Mouse (Mus musculus) heart, postnatal 0 days (tissue): Measurements from ENCODE around the gene Atp5f1. TPM values are rescaled to one million over a fixed set of nuclear protein-coding genes. Genes with fewer than 3 reads are reported as not detected.

Source experiments
- ATAC-seq: fragments of 200-750 bp; cut with Nextera tagmentation; 2 replicates; pipeline ENCODE4 v1.8.0; 2017; ENCODE audit warnings: low read depth, moderate number of reproducible peaks, moderate library complexity; ENCODE audit not compliant: insufficient read depth
- DNase-seq: peaks from one replicate; pipeline ENCODE4 v3.0.0-alpha.2; 2016; ENCODE audit warnings: low spot score
- H3K27ac ChIP-seq: fragments of 300-500 bp; sonication (generic); 2 replicates; pipeline ENCODE4 v1.5.1; 2014; ENCODE audit warnings: low read depth, mild to moderate bottlenecking
- H3K27me3 ChIP-seq: fragments of 300-500 bp; sonication (generic); 2 replicates; pipeline ENCODE4 v1.6.1; 2014; ENCODE audit warnings: low read length, mixed read lengths; ENCODE audit not compliant: control insufficient read depth, insufficient read depth
- H3K36me3 ChIP-seq: fragments of 300-500 bp; sonication (generic); replicated peaks from 2 replicates; pipeline ENCODE4 v1.6.1; 2014; ENCODE audit warnings: low read length, mixed read lengths; ENCODE audit not compliant: control insufficient read depth, insufficient read depth
- H3K4me1 ChIP-seq: fragments of 300-500 bp; sonication (generic); 2 replicates; pipeline ENCODE4 v1.6.1; 2014; ENCODE audit warnings: antibody characterized with exemption; ENCODE audit not compliant: control insufficient read depth, insufficient read depth
- H3K4me2 ChIP-seq: fragments of 300-500 bp; sonication (generic); 2 replicates; pipeline ENCODE4 v1.6.1; 2014; ENCODE audit warnings: low read depth, mild to moderate bottlenecking, low read length, moderate library complexity
- H3K4me3 ChIP-seq: fragments of 300-500 bp; sonication (generic); 2 replicates; pipeline ENCODE4 v1.5.1; 2014; ENCODE audit warnings: low read depth, low read length
- H3K9ac ChIP-seq: fragments of 300-500 bp; sonication (generic); replicated peaks from 2 replicates; pipeline ENCODE4 v1.6.1; 2014; ENCODE audit warnings: low read depth, low read length, mixed read lengths
- H3K9me3 ChIP-seq: fragments of 300-500 bp; sonication (generic); replicated peaks from 2 replicates; pipeline ENCODE4 v1.6.1; 2016; ENCODE audit warnings: low read length; ENCODE audit not compliant: control insufficient read depth
- CTCF ChIP-seq: IDR thresholded peaks from 2 replicates; pipeline ENCODE4 v1.5.1; 2016; ENCODE audit warnings: antibody characterized with exemption, control low read depth, low read depth
- EP300 ChIP-seq: IDR thresholded peaks from 2 replicates; pipeline ENCODE4 v1.6.1; 2016; ENCODE audit warnings: antibody characterized with exemption, low read depth
- WGBS: fragments of 180-500 bp; shearing (Covaris S2); extraction: QIAGEN DNeasy Blood & Tissue Kit; methylation state at CpG from one replicate; pipeline ENCODE4 v1.1.7; 2014; 5-methylcytosine and 5-hydroxymethylcytosine counted together
- polyA plus RNA-seq: library from polyadenylated mRNA; unstranded; fragments of >200 nt; fragmentation: Nextera tagmentation; extraction: Ambion mirVana; gene quantifications from 2 replicates; pipeline ENCODE4 v1.2.1, GENCODE M21; 2015
- total RNA-seq: library from RNA; depleted of rRNA; stranded (reverse); fragments of >200 nt; gene quantifications from 2 replicates; pipeline ENCODE4 v1.2.3, GENCODE M21; 2014; ENCODE audit warnings: low replicate concordance

Atp5f1 gene
- total and polyA plus RNA-seq, 2 experiments from 2014 or later: 751 to 1,577 TPM

DNA sequence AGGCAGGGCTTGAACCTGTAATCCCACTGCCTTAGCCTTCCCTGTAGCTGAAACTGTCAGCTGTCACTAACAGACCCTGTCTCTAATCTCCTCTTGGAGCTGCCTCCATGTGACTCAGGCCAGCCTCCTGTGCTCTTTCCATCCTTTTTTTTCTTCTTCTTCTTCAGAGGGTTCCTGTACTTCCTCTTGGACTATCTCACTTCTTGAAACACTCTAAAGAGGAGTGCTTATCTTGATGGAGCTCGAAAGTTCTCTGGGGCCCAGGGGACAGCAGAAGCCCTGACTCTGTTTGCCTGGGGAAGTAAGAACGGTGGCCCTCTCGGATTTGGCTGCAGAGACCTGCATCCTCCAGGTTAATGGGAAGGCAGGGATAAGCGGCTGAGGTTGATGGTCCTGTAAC, 55.7 kb downstream of the Atp5f1 start:
- H3K4me1 ChIP-seq: 0 out of 2 replicates have a peak, but pooled peaks cover 4% of the 10 kb centered on the region
- H3K27me3 ChIP-seq: 0 out of 2 replicates have a peak, but pooled peaks cover 3% of the 10 kb centered on the region
- DNase-seq (no peak), ATAC-seq (no peak)
- no peak overlapping the region for H3K4me2 ChIP-seq
- H3K9ac ChIP-seq: no peak overlapping the region
- no peak for TF ChIP-seq EP300
- TF ChIP-seq CTCF: no peak
- H3K27ac ChIP-seq: no peak overlapping the region
- H3K4me3 ChIP-seq: no peak overlapping the region
- no peaks in the 10 kb centered on the region for H3K9me3 ChIP-seq
- no peaks in the 10 kb centered on the region for H3K36me3 ChIP-seq
- WGBS: 36% methylated on average over 4 of the region's 4 CpGs

DNA sequence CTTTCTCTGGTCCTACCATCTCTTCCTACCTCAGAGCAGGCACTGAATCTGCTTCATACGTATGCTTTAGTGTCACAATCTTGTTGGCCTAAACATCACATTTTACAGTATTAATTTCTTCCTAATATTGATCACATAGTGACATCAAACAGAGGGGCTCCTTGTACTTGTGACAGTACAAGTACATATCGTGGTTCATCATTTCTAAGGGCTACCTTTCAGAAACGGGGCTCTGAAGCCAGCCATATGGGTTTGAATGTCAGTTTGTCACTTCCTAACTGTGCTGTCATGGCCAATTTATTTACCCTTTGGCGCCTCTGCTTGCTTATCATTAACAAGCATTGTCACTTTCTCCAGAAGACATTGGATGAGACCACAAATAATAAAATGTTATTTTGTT, 58.4 kb downstream of the Atp5f1 start:
- Histone ChIP-seq H3K27ac (no peak overlapping the region), H3K36me3 (no peaks in the 10 kb centered on the region), H3K9ac (no peak overlapping the region), H3K27me3 (0 out of 2 replicates have a peak, but pooled peaks cover 3% of the 10 kb centered on the region), H3K9me3 (no peaks in the 10 kb centered on the region), H3K4me2 (no peak overlapping the region), H3K4me3 (no peak overlapping the region), H3K4me1 (0 out of 2 replicates have a peak, but pooled peaks cover 9% of the 10 kb centered on the region)
- WGBS: 64% methylated on average over 4 of the region's 4 CpGs
- DNase-seq (no peak), ATAC-seq (no peak)
- TF ChIP-seq CTCF (no peak), EP300 (no peak)

DNA sequence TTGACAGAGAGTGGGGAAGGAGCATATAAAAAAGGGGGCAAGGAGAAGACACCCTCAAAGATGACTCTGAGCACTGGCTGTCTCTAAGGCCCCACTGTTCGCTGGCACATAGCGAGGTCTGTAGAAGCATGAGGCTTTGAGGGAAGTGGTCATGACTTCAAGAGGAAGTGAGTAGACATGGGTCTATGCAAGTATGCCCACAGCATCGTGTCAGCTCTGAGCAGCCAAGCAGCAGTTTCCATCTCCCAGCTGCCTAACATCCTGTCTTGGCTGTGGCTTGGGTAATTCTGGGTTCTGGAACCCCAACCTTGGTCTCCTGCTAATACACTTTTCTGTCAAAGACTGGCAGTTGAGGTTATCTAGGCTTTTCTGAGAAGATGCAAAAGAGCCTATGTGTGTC, 59.2 kb downstream of the Atp5f1 start:
- no peak for TF ChIP-seq EP300
- no peak for TF ChIP-seq CTCF

DNA sequence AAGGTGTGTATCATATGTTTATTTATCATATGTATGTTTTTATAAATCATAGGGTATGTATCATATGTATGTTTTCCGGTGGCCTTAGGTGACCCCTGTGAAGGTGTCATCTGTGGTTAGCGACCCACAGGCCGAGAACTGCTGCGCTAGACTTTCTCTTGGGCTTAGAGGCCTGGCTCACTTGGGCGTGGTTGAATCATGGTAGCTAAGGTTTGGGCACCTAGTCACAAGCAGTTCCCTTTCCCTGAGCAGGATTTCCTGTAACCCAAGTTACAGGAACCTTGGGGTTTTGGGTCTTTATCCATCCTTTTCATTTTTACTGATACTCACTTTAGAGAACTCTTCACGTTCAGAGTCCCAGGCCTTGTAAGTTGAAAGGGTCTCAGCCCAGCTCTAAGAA, 59.6 kb downstream of the Atp5f1 start:
- no peak for ATAC-seq

More for the DNA sequence above, 59.2 kb downstream of the Atp5f1 start:
- no peak overlapping the region for H3K4me3 ChIP-seq
- H3K9ac ChIP-seq: no peak overlapping the region
- 0 out of 2 replicates have a peak, but pooled peaks cover 9% of the 10 kb centered on the region for H3K4me1 ChIP-seq
- H3K27me3 ChIP-seq: 0 out of 2 replicates have a peak, but pooled peaks cover 3% of the 10 kb centered on the region
- no peak for ATAC-seq
- no peaks in the 10 kb centered on the region for H3K36me3 ChIP-seq
- no peak overlapping the region for H3K27ac ChIP-seq
- DNase-seq: no peak
- no peak overlapping the region for H3K4me2 ChIP-seq
- 74% methylated on average over 3 of the region's 3 CpGs for WGBS
- no peaks in the 10 kb centered on the region for H3K9me3 ChIP-seq

DNA sequence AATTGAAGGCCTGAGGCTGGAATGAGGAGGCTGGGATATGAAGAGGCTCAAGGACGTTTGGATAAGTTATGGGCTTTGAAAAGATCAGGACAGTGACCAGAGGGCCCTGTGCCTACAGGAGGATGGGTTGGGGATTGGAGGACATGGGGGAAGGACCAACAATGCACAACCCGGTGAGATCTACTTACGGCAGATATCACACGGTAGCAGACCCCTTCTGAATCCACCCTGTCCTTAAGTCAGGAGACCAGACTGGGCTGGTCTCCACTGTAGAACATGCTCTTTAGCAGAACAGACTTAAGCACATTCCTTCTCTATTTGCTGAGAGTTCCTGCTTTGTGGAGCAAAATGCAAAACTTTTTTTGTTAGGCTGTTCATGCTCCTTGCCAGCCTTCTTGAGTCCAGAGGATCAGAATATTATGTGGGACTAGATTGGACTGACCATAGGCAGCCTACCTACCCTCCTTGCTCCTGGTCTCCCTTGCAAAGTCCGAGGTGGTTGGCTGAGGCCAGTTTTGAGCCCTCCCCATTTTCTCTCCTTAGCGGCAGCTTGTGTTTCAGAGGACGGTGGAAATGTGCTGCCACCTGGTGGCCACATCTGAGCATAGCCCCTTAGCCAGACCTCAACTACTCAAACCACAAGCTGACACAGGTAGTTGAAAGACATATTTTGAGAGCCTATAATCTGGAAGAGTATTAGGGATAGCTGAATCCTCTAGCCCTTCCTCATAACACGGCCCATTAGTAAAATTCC, 60.3 kb downstream of the Atp5f1 start:
- Histone ChIP-seq H3K9me3 (no peaks in the 10 kb centered on the region), H3K27ac (no peak overlapping the region), H3K4me3 (no peak overlapping the region), H3K4me2 (no peak overlapping the region), H3K9ac (no peak overlapping the region), H3K27me3 (0 out of 2 replicates have a peak, but pooled peaks cover 3% of the 10 kb centered on the region), H3K36me3 (no peaks in the 10 kb centered on the region), H3K4me1 (peaks cover 15% of the 10 kb centered on the region)
- DNase-seq (peak; percentile 85), ATAC-seq (peak; percentile 38)
- 36% methylated on average over 8 of the region's 8 CpGs for WGBS
- TF ChIP-seq EP300 (no peak), CTCF (peak; percentile 90)

More for the DNA sequence above, 59.6 kb downstream of the Atp5f1 start:
- no peak overlapping the region for H3K4me3 ChIP-seq
- no peaks in the 10 kb centered on the region for H3K9me3 ChIP-seq
- H3K4me1 ChIP-seq: 0 out of 2 replicates have a peak, but pooled peaks cover 9% of the 10 kb centered on the region
- 69% methylated on average over 6 of the region's 6 CpGs for WGBS
- H3K27ac ChIP-seq: no peak overlapping the region
- TF ChIP-seq CTCF (no peak), EP300 (no peak)
- no peak overlapping the region for H3K9ac ChIP-seq
- 0 out of 2 replicates have a peak, but pooled peaks cover 3% of the 10 kb centered on the region for H3K27me3 ChIP-seq
- H3K4me2 ChIP-seq: no peak overlapping the region
- no peaks in the 10 kb centered on the region for H3K36me3 ChIP-seq
- no peak for DNase-seq
